Mouse (Mus musculus): ENCODE measurements around the gene Pde7b. TPM values are rescaled to one million over a fixed set of nuclear protein-coding genes. Genes with fewer than 3 reads are reported as not detected.

The Pde7b gene
- total RNA-seq (2021), result 10 to 100 TPM; 23.8 to 25.2 TPM

- DNase-seq, result peak; percentile 72 to 78
These were observed at the start of gene Pde7b for GRCm38 (mm10) chr10:20724906-20725305. TSS of gene Pde7b (minus strand) at chr10:20725078.

DNA sequence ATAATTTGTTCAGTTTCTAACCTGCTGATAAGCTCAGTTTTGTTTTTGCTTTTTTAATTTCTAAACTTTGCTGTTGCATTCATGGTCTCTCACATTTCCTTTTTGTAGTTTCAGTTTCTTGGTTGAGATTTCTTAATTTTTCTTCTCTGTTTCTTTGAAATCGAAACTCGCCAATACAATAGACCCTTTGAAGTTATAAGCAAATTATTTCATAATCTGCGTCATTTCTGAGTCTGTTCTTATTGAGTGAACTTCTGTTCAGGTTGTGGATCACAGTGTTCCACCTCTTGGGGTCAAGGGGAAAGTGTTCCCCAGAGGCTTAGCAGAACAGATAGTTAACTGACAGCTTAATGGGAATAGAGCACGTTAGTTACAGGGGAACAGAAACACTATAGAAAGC, 47.2 kb upstream of the Pde7b start:
- no peak for DNase-seq

DNA sequence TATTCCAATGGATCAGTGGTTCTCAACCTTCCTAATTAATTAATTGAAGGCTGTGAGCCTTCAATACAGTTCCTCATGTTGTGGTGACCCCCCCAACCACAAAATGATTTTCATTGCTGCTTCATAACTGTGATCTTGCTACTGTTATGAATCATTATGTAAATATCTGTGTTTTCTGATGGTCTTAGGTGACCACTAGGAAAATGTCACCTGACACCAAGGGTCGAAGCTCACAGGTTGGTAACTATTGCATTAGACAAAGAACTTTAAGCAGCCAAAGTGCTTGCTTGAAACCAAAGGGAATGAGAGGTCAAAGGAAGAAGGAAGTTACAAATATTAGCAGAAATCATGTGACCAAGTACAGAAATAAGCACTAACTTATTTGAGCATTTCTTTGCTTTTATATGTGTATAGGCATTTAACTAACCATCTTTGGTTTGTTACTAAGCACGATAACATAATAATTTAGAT, 45.6 kb upstream of the Pde7b start:
- DNase-seq, result no peak

- DNase-seq, result no peak
These were observed 44.9 kb upstream of the Pde7b start for GRCm38 (mm10) chr10:20769557-20770417.

DNA sequence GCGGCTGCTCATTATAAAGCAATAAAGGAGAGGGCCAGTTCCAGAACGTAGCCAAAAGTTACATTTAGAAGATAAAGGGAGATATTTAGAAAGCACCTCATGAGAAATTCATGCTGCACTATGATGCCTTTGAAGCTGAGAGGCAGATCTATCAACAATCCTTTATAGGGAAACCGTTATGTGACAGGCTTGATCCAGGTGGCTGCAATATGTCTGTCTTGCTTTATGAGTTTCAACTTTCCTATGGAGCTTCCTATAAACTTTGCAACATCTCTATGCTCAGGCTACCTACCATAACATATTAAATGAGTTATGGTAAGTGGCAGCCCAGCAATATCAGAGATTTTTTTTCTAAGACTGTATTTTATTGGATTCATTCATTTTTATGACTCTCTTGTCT, 39.5 kb upstream of the Pde7b start:
- DNase-seq, result no peak

DNA sequence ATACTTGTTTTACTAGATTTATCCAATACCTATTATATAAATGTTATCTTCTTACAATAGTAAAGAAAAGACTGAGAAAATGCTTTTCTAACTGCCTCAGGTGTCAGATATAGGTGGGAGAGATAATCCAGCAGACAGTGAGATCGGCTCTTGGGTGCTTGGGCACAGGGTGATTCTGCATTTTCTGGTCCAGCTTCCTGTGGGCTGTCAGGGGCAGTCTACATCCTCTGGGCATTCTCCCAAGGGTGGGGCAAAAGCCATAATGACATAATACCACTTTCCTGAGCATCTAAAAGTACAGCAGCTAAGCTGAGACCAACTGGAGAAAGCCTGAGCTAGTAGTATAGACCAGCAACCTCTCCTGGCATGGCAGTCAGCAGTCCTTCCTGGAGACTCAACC, 34.1 kb upstream of the Pde7b start:
- no peak for DNase-seq

DNA sequence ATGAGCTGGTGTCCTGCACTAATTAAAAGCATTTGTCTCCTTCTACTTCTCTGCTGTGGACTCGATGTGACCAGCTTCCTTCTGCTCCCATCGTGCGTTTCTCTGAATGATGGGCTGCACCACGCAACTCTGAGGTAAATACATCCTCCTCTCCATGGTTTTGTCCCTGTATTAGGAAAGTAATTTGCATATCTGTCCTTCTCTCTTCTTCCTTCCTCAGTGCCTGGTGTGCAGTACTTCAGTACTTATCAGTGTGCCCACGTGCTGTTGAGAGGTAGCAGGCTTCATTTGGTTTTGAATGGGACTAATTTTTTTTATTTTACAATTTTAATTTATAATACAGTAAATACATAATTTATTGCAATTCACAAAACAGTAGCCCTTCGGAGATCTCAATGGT, 33.4 kb upstream of the Pde7b start:
- DNase-seq, result no peak

GRCm38 (mm10) chr10:20756219-20756618, 31.3 kb upstream of the Pde7b start:
- DNase-seq, result no peak

GRCm38 (mm10) chr10:20752883-20753282, 28.0 kb upstream of the Pde7b start:
- DNase-seq, result no peak

DNA sequence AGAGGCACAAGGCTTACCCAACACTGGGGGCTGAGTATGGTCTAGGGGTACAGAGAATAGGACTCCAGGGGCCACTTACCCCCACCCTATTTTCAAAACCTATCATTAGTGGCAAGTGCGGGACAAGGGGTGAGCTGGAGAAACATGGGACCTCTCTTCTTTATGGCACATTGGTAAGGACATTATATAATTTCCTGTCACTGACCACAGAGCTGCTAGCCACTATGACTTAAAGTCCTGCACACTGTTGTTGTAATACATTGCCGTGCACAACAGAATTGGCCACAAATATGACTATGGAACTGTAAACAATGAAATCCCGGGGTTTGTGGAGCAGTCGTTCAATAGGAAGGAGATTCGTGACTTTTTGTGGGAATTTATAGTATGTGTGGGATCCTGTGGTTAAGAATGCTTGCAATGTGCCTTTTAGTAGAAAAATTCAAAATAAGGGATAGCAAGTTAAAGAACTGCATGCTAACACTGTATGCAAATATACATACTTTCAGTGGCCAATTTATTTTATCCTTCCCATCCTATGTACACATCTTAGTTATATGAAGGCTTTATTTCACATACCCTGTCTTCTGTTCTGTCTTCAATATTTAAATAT, 25.9 kb upstream of the Pde7b start:
- no peak for DNase-seq

DNA sequence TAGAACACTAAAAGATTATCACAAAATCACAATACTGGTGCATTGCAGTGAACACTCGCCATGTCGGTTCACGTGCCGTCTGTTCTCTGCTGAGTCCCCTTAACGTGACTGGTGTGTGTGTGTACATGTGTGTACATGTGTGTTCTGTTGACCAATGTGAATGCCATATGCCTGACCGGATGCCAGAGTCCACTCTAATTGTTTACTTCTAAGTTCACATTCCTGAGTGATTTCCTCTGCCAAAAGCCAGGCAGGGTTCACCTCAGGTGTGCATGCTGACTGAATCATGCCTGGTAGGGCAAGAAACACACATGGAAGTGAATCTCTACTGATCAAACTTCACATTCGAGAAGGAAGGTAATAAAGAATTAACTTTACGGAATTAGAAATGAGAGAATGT, 24.1 kb upstream of the Pde7b start:
- no peak for DNase-seq

DNA sequence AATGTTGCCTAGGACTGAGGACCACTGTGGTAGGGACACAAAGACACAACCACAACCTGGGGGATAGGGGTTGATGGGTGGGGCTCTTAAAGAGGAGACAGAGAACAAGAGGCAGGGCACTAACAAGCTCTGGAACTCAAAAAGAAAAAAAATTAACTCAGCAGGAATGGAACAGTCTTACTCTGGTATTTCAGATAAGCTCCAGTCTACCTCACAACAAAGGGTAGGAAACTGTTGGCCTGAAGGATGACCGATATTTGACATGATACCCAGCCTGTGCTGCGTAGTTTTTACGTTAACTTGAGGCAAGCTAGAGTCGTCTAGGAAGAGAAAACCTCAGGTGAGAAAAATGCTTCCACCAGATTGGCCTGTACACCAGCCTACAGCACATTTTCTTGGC, 22.4 kb upstream of the Pde7b start:
- no peak for DNase-seq

DNA sequence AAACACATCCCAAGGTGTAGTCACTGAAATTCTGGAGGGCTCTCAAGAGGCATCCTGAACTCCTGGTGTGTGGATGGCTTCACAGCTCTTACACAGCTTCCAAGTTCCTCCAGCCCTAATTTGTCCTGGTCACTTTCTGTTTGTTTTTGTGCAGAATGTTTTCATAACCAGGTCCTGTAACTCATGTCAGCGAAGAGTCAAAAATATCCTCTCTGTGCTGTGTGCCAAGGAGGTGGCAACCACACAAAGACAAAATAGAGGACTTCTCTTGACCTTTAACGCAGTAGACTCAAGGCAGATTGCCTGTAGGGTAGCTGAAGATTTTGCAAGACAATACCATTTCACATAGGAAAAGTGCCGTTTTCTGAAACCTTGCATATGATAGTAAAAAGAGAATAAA, 14.9 kb upstream of the Pde7b start:
- DNase-seq, result no peak

DNA sequence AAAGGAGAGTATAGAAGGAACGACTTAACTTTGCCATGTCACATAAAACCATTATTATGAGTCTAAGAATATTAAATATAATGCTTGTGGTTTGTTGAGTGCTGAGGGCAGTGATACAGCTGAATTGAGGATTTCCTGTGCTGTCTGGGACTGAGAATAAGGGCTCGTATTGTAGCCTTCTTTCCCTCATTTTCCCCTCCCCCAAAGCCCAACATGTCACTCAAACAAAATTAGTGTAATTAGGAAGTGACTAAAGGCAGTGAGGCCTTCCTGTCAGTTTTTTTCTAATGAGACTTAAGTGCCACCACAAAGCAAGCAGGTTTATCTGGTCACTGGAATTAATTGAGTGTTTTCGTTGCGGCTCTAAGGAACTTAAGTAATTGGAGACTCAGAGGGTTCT, 12.3 kb upstream of the Pde7b start:
- DNase-seq, result no peak

GRCm38 (mm10) chr10:20735775-20736449, 11.0 kb upstream of the Pde7b start:
- no peak for DNase-seq

- no peak for DNase-seq
These were observed 8.7 kb upstream of the Pde7b start for GRCm38 (mm10) chr10:20733576-20733975.

GRCm38 (mm10) chr10:20732180-20732579, 7.3 kb upstream of the Pde7b start:
- DNase-seq, result no peak

GRCm38 (mm10) chr10:20730034-20730433, 5.2 kb upstream of the Pde7b start:
- no peak for DNase-seq

DNA sequence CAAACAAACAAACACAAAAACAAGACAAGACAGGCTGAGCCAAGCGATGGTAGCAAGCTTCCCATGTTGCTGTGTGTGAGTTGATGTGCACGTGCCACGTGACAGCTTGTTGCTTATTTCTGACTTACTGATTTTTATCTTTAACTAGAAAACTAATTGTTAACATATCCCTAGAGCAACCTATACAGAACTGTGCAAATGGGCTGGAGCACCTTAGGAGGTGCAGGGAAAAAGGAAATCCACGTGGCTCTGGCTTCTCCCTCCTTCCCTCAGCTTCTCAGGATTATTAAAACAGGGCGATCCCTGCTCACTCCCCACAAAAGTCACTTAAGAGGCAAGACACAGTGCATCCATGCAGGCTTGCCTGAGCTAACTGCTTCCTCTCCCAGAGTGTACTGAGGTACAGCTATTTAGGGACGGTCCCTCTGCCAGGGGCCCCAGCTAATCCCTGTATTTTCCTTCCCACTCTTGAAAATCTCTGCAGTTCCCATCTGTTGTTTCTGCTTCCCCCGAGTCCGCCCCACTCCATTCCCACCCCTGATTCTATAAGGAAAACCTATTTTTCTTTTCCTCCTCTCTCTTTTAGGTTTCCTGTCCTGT, 606 bp upstream of the Pde7b start:
- DNase-seq, result peak in 1 of 2 experiments; percentile 9

GRCm38 (mm10) chr10:20724451-20724850, 427 bp downstream of the Pde7b start:
- DNase-seq, result no peak

- no peak for DNase-seq
These were observed 916 bp downstream of the Pde7b start for GRCm38 (mm10) chr10:20723962-20724361.

DNA sequence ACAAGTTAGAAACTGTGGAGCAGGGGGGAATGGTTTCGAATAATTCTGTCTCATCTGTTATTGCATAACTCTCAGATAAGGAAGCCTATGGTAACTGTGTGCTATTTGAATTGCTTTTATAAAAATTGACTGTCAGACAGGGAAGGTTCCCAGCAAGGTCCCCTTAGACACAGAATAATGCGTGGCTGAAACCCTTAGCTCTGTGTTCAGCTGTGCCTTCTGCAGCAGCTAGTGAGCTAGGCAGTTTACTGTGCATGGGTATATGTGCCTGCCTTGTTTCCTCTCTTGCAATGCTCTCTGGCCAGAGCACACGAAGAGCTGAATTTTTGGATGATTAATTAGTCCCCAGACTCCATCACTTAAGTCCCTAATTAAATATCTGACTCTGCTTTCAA, 1.4 kb downstream of the Pde7b start:
- DNase-seq, result no peak

Data from layer of hippocampus, postnatal 36 days (tissue).